Mouse (Mus musculus) central nervous system, embryonic 14 days (tissue): ENCODE data around the gene Prss48. TPM values are rescaled to one million over a fixed set of nuclear protein-coding genes. Genes with fewer than 3 reads are reported as not detected.

ENCODE experiments used
- polyA plus RNA-seq: library from polyadenylated mRNA; depleted of rRNA; stranded (reverse); fragments of >200 nt; gene quantifications from 2 replicates; pipeline ENCODE4 v1.2.3, GENCODE M21; 2012; rRNA removed

Prss48 gene
- not detected in 2 replicates for polyA plus RNA-seq

GRCm38 (mm10) chr3:86002423-86002822 lies at the start of gene Prss48:
Prss48 (minus strand) TSS chr3:86002491.

GRCm38 (mm10) chr3:85970742-85971598 lies 31.3 kb downstream of the Prss48 start, which contains the start of gene Sh3d19:
Sh3d19 (plus strand) TSS chr3:85971109.

Other genes with a start within 250 kb of the Prss48 start
- 0.49 and 1.0 TPM in 2 replicates for gene Fam160a1, start 185.2 kb downstream of the Prss48 start, polyA plus RNA-seq
- 0.15 and 0.23 TPM in 2 replicates for gene Glt28d2, start 115.0 kb downstream of the Prss48 start, polyA plus RNA-seq
- gene Gm37240, start 115.0 kb downstream of the Prss48 start, polyA plus RNA-seq = 0.43 and 0.55 TPM in 2 replicates
- 12.7 and 17.6 TPM in 2 replicates for gene Sh3d19, start 31.4 kb downstream of the Prss48 start, polyA plus RNA-seq
- 1,298 and 1,314 TPM in 2 replicates for gene Rps3a1, start 140.2 kb upstream of the Prss48 start, polyA plus RNA-seq
- 9.6 and 12.7 TPM in 2 replicates for gene Lrba, start 222.2 kb upstream of the Prss48 start, polyA plus RNA-seq